Mouse (Mus musculus) left cerebral cortex, postnatal 14 days (tissue): ENCODE data around the gene Actr6. TPM values are rescaled to one million over a fixed set of nuclear protein-coding genes. Genes with fewer than 3 reads are reported as not detected.

Experiments used
- DNase-seq, 2 experiments: peaks; one replicate each; pipeline ENCODE4 v3.0.0; 2021 to 2022; ENCODE audit warnings: low spot score in 2 of 2, mixed read lengths in 1 of 2
- intact Hi-C: fragments of 180-260 bp; cut with DNase I; formaldehyde crosslinking; loops from one replicate; pipeline ENCODE4 v1.15.1; 2025
- long read RNA-seq, 2 experiments: library from polyadenylated mRNA; stranded (forward); transcript quantifications; one replicate each; pipeline ENCODE4 v2.0.0; 2021
- total RNA-seq, 2 experiments: library from RNA; stranded (reverse); gene quantifications; 2 replicates each; pipeline ENCODE4 v1.2.3; 2021

Gene Actr6
- 10 to 100 TPM; 22.5 to 23.1 TPM for total RNA-seq
- long read RNA-seq, experiment 1, transcript Actr6-201 (11 exons, 1,705 nt): major isoform, 30 of 41 reads
- long read RNA-seq, experiment 1, partial matches to known transcripts: 3 of 41 reads
- long read RNA-seq, experiment 1, other reads (novel, unspliced or antisense): 8 of 41 reads
- long read RNA-seq, experiment 2, transcript Actr6-201 (11 exons, 1,705 nt): major isoform, 24 of 33 reads
- long read RNA-seq, experiment 2, partial matches to known transcripts: 1 of 33 reads
- long read RNA-seq, experiment 2, other reads (novel, unspliced or antisense): 8 of 33 reads

- intact Hi-C loops: no loop called here
- DNase-seq: peak; percentile 94 to 96
Observed at GRCm38 (mm10) chr10:89732001-89732794, at the start of gene Actr6. TSS of gene Actr6 (minus strand) at chr10:89732295.

GRCm38 (mm10) chr10:89776029-89776428 is 43.9 kb upstream of the Actr6 start:
- DNase-seq: no peak
- intact Hi-C loops: no loop called here

- DNase-seq: no peak
- intact Hi-C loops: no loop called here
Observed at GRCm38 (mm10) chr10:89771894-89772293, 39.8 kb upstream of the Actr6 start.

GRCm38 (mm10) chr10:89769096-89769495 is 37.0 kb upstream of the Actr6 start:
- DNase-seq: no peak
- intact Hi-C loops: no loop called here

- intact Hi-C loops: no loop called here
- DNase-seq: no peak
Observed at GRCm38 (mm10) chr10:89768352-89769020, 36.4 kb upstream of the Actr6 start.

GRCm38 (mm10) chr10:89765790-89766714 is 34.0 kb upstream of the Actr6 start:
- DNase-seq: no peak
- intact Hi-C loops: no loop called here

GRCm38 (mm10) chr10:89764457-89765121 is 32.5 kb upstream of the Actr6 start:
- DNase-seq: no peak
- intact Hi-C loops: no loop called here

- intact Hi-C loops: no loop called here
- no peak for DNase-seq
Observed at GRCm38 (mm10) chr10:89760772-89761171, 28.7 kb upstream of the Actr6 start.

GRCm38 (mm10) chr10:89755231-89755630 is 23.1 kb upstream of the Actr6 start:
- no peak for DNase-seq

GRCm38 (mm10) chr10:89751069-89751468 is 19.0 kb upstream of the Actr6 start:
- DNase-seq: no peak
- intact Hi-C loops: no loop called here

More at GRCm38 (mm10) chr10:89755231-89755630, 23.1 kb upstream of the Actr6 start:
- intact Hi-C loops: no loop called here

GRCm38 (mm10) chr10:89748619-89749018 is 16.5 kb upstream of the Actr6 start:
- DNase-seq: no peak
- intact Hi-C loops: loop anchor here (10.0 kb wide), 1 partner anchor 296 kb away; no protein-coding TSS in a partner anchor

- intact Hi-C loops: loop anchor here (10.0 kb wide), 1 partner anchor 297 kb away; no protein-coding TSS in a partner anchor
- no peak for DNase-seq
Observed at GRCm38 (mm10) chr10:89747911-89748310, 15.8 kb upstream of the Actr6 start.

- intact Hi-C loops: loop anchor here (10.0 kb wide), 1 partner anchor 297 kb away; no protein-coding TSS in a partner anchor
- DNase-seq: no peak
Observed at GRCm38 (mm10) chr10:89747221-89747905, 15.3 kb upstream of the Actr6 start.

GRCm38 (mm10) chr10:89746581-89746980 is 14.5 kb upstream of the Actr6 start:
- DNase-seq: no peak
- intact Hi-C loops: loop anchor here (10.0 kb wide), 1 partner anchor 298 kb away; no protein-coding TSS in a partner anchor

- no peak for DNase-seq
- intact Hi-C loops: loop anchor here (10.0 kb wide), 1 partner anchor 299 kb away; no protein-coding TSS in a partner anchor
Observed at GRCm38 (mm10) chr10:89745666-89746020, 13.5 kb upstream of the Actr6 start.

- intact Hi-C loops: loop anchor here (10.0 kb wide), 1 partner anchor 300 kb away; no protein-coding TSS in a partner anchor
- peak; percentile 81 to 85 for DNase-seq
Observed at GRCm38 (mm10) chr10:89744871-89745665, 13.0 kb upstream of the Actr6 start, which contains the start of gene Uhrf1bp1l. TSS of gene Uhrf1bp1l (plus strand) at chr10:89744991.

- intact Hi-C loops: loop anchor here (10.0 kb wide), 1 partner anchor 300 kb away; no protein-coding TSS in a partner anchor
- DNase-seq: no peak
Observed at GRCm38 (mm10) chr10:89744341-89744740, 12.2 kb upstream of the Actr6 start.
